Mouse (Mus musculus) left cerebral cortex, adult 2 months (tissue): ENCODE results near the gene Itga10. TPM values are rescaled to one million over a fixed set of nuclear protein-coding genes. Genes with fewer than 3 reads are reported as not detected.
"Not testable (repeated sequence)": the region's sequence is repeated elsewhere in the genome, so short reads cannot be mapped to it uniquely, and the experiment has no call there.

Experiments
- DNase-seq, 2 experiments: peaks; one replicate each; pipeline ENCODE4 v3.0.0; 2021 to 2022; ENCODE audit warnings: low spot score in 2 of 2, mixed read lengths in 1 of 2; ENCODE audit errors: extremely low spot score in 1 of 2
- H3K27ac ChIP-seq: fragments of 200-600 bp; 2 replicates; pipeline ENCODE4 v1.8.1; 2022
- H3K4me3 ChIP-seq: fragments of 200-600 bp; 2 replicates; pipeline ENCODE4 v1.8.1; 2022
- CTCF ChIP-seq: fragments of 200-600 bp; IDR thresholded peaks from 2 replicates; pipeline ENCODE4 v1.8.1; 2022; ENCODE audit warnings: antibody characterized with exemption, mild to moderate bottlenecking, moderate library complexity
- intact Hi-C: fragments of 180-260 bp; cut with DNase I; formaldehyde crosslinking; loops from one replicate; pipeline ENCODE4 v1.15.1; 2025
- total RNA-seq, 2 experiments: library from RNA; stranded (reverse); gene quantifications; 2 replicates each; pipeline ENCODE4 v1.2.3; 2021

The Itga10 gene
- total RNA-seq, 2 experiments from 2014 or later = 2.9 to 3.6 TPM

GRCm38 (mm10) chr3:96635906-96636305 lies 9.5 kb upstream of the Itga10 start:
- DNase-seq = no peak
- Histone ChIP-seq H3K27ac (peak overlapping the region; percentile 84), H3K4me3 (peak overlapping the region; percentile 87)
- no peak for TF ChIP-seq CTCF
- intact Hi-C loops = loop anchor here (2.0 kb wide), 1 partner anchor 89 kb away; no protein-coding TSS in a partner anchor

GRCm38 (mm10) chr3:96636448-96636847 lies 8.9 kb upstream of the Itga10 start:
- no peak for DNase-seq

GRCm38 (mm10) chr3:96639219-96639618 lies 6.2 kb upstream of the Itga10 start:
- intact Hi-C loops = loop anchor here (2.0 kb wide), 1 partner anchor 58 kb away; no protein-coding TSS in a partner anchor
- DNase-seq = peak; percentile 42 to 60
- H3K27ac ChIP-seq = no peak overlapping the region
- no peak overlapping the region for H3K4me3 ChIP-seq
- peak; percentile 72 for TF ChIP-seq CTCF

More at GRCm38 (mm10) chr3:96636448-96636847, 8.9 kb upstream of the Itga10 start:
- intact Hi-C loops = loop anchor here (2.0 kb wide), 1 partner anchor 90 kb away; no protein-coding TSS in a partner anchor
- Histone ChIP-seq H3K4me3 (peak overlapping the region; percentile 87), H3K27ac (no peak overlapping the region)
- TF ChIP-seq CTCF = no peak

GRCm38 (mm10) chr3:96647365-96647764 lies 2.0 kb downstream of the Itga10 start:
- no peak for TF ChIP-seq CTCF
- no peak for DNase-seq
- intact Hi-C loops = no loop called here
- H3K4me3 ChIP-seq = no peak overlapping the region
- H3K27ac ChIP-seq = no peak overlapping the region

GRCm38 (mm10) chr3:96660901-96661300 lies 15.5 kb downstream of the Itga10 start:
- no peak overlapping the region for H3K27ac ChIP-seq
- TF ChIP-seq CTCF = no peak
- H3K4me3 ChIP-seq = no peak overlapping the region
- DNase-seq = no peak
- intact Hi-C loops = loop anchor here (2.0 kb wide), 1 partner anchor 16 kb away; the partner anchor contains the start of gene Itga10

- H3K27ac ChIP-seq = no peak overlapping the region; the same call in 1 of the 2 replicates
- no peak for DNase-seq
- intact Hi-C loops = no loop called here
- no peak overlapping the region for H3K4me3 ChIP-seq
- no peak for TF ChIP-seq CTCF
These were observed 17.4 kb downstream of the Itga10 start for GRCm38 (mm10) chr3:96662731-96663316.

- peak overlapping the region; percentile 39 for H3K4me3 ChIP-seq
- H3K27ac ChIP-seq = peak overlapping the region; percentile 34; the same call in 1 of the 2 replicates
- intact Hi-C loops = no loop called here
- DNase-seq = peak; percentile 82 to 89
- peak; percentile 87 for TF ChIP-seq CTCF
These were observed 18.3 kb downstream of the Itga10 start for GRCm38 (mm10) chr3:96663432-96664239.

GRCm38 (mm10) chr3:96665732-96666363 lies 20.5 kb downstream of the Itga10 start:
- H3K4me3 ChIP-seq, intact Hi-C loops, DNase-seq, H3K27ac ChIP-seq: not testable (repeated sequence)

- intact Hi-C loops = no loop called here
- Histone ChIP-seq H3K27ac (no peak overlapping the region), H3K4me3 (no peak overlapping the region)
- no peak for TF ChIP-seq CTCF
- DNase-seq = no peak
These were observed 21.5 kb downstream of the Itga10 start for GRCm38 (mm10) chr3:96666916-96667315.

- Histone ChIP-seq H3K27ac (no peak overlapping the region), H3K4me3 (no peak overlapping the region)
- no peak for DNase-seq
- peak; percentile 37 for TF ChIP-seq CTCF
- intact Hi-C loops = no loop called here
These were observed 21.9 kb downstream of the Itga10 start for GRCm38 (mm10) chr3:96667316-96667715.

- Histone ChIP-seq H3K4me3 (no peak overlapping the region), H3K27ac (no peak overlapping the region)
- DNase-seq = no peak
- no peak for TF ChIP-seq CTCF
- intact Hi-C loops = no loop called here
These were observed 23.2 kb downstream of the Itga10 start for GRCm38 (mm10) chr3:96668424-96669067.
